Mouse (Mus musculus) neural tube, embryonic 11.5 days (tissue): ENCODE data around the gene Mien1. TPM values are rescaled to one million over a fixed set of nuclear protein-coding genes. Genes with fewer than 3 reads are reported as not detected.

Experiments
- ATAC-seq: fragments of 200-750 bp; cut with Nextera tagmentation; 2 replicates; pipeline ENCODE4 v1.8.0; 2017; ENCODE audit warnings: moderate number of reproducible peaks, mild to moderate bottlenecking, moderate TSS enrichment, moderate library complexity; ENCODE audit not compliant: insufficient read depth, low FRiP score, low TSS enrichment
- DNase-seq: peaks from one replicate; pipeline ENCODE4 v3.0.0-alpha.2; 2015; ENCODE audit warnings: low spot score
- H3K27ac ChIP-seq: fragments of 300-500 bp; sonication (generic); 2 replicates; pipeline ENCODE4 v1.5.1; 2014; ENCODE audit warnings: low read depth, mild to moderate bottlenecking, low read length
- H3K27me3 ChIP-seq: fragments of 300-500 bp; sonication (generic); 2 replicates; pipeline ENCODE4 v1.6.1; 2014; ENCODE audit warnings: mild to moderate bottlenecking, low read length, mixed read lengths; ENCODE audit not compliant: control insufficient read depth, insufficient read depth
- H3K36me3 ChIP-seq: fragments of 300-500 bp; sonication (generic); 2 replicates; pipeline ENCODE4 v1.6.1; 2014; ENCODE audit warnings: mild to moderate bottlenecking, low read length, moderate library complexity, mixed read lengths; ENCODE audit not compliant: control insufficient read depth, insufficient read depth
- H3K4me1 ChIP-seq: fragments of 300-500 bp; sonication (generic); 2 replicates; pipeline ENCODE4 v1.6.1; 2014; ENCODE audit warnings: low read length, mixed read lengths; ENCODE audit not compliant: control insufficient read depth, insufficient read depth
- H3K4me2 ChIP-seq: fragments of 300-500 bp; sonication (generic); 2 replicates; pipeline ENCODE4 v1.6.1; 2014; ENCODE audit warnings: low read depth, mild to moderate bottlenecking, moderate library complexity
- H3K4me3 ChIP-seq: fragments of 300-500 bp; sonication (generic); 2 replicates; pipeline ENCODE4 v1.5.1; 2014; ENCODE audit warnings: low read depth, low read length
- H3K9ac ChIP-seq: fragments of 300-500 bp; sonication (generic); 2 replicates; pipeline ENCODE4 v1.6.1; 2014; ENCODE audit warnings: mild to moderate bottlenecking, low read length
- H3K9me3 ChIP-seq: fragments of 300-500 bp; sonication (generic); 2 replicates; pipeline ENCODE4 v1.6.1; 2016; ENCODE audit warnings: low read length; ENCODE audit not compliant: control insufficient read depth
- WGBS: fragments of 180-500 bp; shearing (Covaris S2); extraction: QIAGEN DNeasy Blood & Tissue Kit; methylation state at CpG from one replicate; pipeline ENCODE4 v1.1.7; 2014; 5-methylcytosine and 5-hydroxymethylcytosine counted together
- polyA plus RNA-seq: library from polyadenylated mRNA; unstranded; fragments of >200 nt; fragmentation: Nextera tagmentation; extraction: Ambion mirVana; gene quantifications from 2 replicates; pipeline ENCODE4 v1.2.1, GENCODE M21; 2014

The Mien1 gene
- polyA plus RNA-seq, 1 experiment from 2014 or later: 151 TPM

DNA sequence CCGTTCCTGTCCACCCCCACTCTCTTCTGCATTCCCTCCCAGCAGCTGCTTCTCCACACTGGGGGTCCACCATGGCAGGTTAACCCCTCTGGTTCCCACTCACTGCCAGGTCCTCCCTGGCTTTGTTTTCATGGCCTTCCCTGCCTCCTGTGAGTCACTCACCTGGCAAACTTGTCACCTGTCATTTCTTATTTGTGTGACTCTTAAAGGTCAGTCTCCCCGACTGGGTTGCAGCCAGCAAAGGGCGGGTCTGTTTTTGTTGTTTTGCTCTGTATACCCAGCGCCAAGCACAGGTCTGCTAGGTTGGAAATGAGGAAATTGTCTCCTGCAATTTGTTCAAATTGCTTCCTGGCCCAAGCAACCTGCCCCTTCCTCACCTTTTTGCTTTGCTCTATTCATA is 6.9 kb upstream of the Mien1 start:
- H3K9me3 ChIP-seq: no peaks in the 10 kb centered on the region
- ATAC-seq: no peak
- H3K36me3 ChIP-seq: no peaks in the 10 kb centered on the region
- H3K27me3 ChIP-seq: peaks cover 4% of the 10 kb centered on the region
- WGBS: 60% methylated on average over 4 of the region's 4 CpGs
- no peak overlapping the region for H3K9ac ChIP-seq
- 0 out of 2 replicates have a peak, but pooled peaks cover 2% of the 10 kb centered on the region for H3K4me1 ChIP-seq
- no peak overlapping the region for H3K4me2 ChIP-seq
- DNase-seq: no peak
- no peak overlapping the region for H3K4me3 ChIP-seq
- no peak overlapping the region for H3K27ac ChIP-seq

DNA sequence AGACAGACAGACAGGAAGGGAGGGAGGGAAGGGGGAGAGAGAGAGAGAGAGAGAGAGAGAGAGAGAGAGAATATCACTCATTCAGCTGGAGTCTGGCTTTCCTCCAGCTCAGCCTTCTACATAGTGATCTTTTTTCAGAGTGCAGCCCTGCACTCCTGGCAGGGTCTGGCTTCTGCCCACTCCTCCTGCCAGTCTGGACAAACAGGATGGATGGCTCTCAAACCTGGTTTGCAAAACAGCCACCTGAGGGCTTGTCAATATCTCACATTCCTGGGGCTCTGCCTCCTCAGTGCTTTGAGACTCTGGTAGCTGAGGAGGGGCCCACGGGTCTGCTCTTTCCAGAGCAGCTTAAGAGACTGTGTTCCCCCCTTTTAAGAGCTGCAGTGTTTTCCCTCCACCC is 6.4 kb upstream of the Mien1 start:
- DNase-seq: no peak
- ATAC-seq: no peak
- Histone ChIP-seq H3K9ac (no peak overlapping the region), H3K4me2 (no peak overlapping the region), H3K27me3 (peaks cover 4% of the 10 kb centered on the region), H3K9me3 (no peaks in the 10 kb centered on the region), H3K4me1 (0 out of 2 replicates have a peak, but pooled peaks cover 2% of the 10 kb centered on the region), H3K4me3 (no peak overlapping the region), H3K36me3 (no peaks in the 10 kb centered on the region), H3K27ac (no peak overlapping the region)
- WGBS: 50% methylated on average over 1 of the region's 1 CpGs

DNA sequence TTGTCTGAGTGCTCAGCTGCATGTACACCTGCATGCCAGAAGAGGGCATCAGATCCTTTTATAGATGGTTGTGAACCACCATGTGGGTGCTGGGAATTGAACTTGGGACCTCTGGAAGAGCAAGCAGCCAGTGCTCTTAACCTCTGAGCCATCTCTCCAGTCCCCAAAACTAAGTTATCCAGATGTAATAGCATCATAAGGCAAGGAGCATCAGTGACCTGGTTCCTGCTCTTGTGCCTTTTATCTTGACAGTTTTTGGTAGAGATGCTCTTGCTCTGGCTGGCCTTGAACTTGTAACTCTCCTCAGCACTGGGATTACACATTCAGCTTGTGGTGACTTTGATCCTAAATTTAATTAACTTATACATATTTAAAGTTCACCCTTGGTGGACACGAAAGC is 4.9 kb upstream of the Mien1 start:
- ATAC-seq: no peak
- H3K9ac ChIP-seq: no peak overlapping the region
- no peaks in the 10 kb centered on the region for H3K9me3 ChIP-seq
- no peak overlapping the region for H3K4me2 ChIP-seq
- H3K36me3 ChIP-seq: no peaks in the 10 kb centered on the region
- DNase-seq: no peak
- peaks cover 4% of the 10 kb centered on the region for H3K27me3 ChIP-seq
- H3K4me3 ChIP-seq: no peak overlapping the region
- WGBS: 97% methylated on average over 1 of the region's 1 CpGs
- H3K27ac ChIP-seq: no peak overlapping the region
- H3K4me1 ChIP-seq: 0 out of 2 replicates have a peak, but pooled peaks cover 2% of the 10 kb centered on the region

DNA sequence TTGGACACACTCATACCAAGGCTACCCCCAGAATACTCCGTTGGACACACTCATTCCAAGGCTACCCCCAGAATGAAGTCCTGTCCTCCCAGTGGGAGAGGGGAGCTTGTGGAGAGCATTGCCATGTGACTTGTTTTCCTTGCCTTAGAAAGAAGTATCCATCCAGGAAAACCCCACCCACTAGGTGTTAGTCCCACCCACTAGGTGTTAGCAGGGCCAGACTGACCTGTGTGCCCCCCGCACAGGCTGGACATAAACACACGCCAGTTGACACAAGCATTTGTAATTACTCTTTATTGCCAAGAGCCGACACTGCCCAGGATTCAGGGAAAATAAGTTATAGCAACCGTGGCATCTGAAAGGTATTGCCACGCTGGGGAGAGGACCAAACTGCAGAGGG is 1.4 kb downstream of the Mien1 start:
- no peaks in the 10 kb centered on the region for H3K27me3 ChIP-seq
- H3K27ac ChIP-seq: no peak overlapping the region
- H3K4me1 ChIP-seq: no peaks in the 10 kb centered on the region
- H3K9ac ChIP-seq: no peak overlapping the region
- no peaks in the 10 kb centered on the region for H3K9me3 ChIP-seq
- H3K4me3 ChIP-seq: no peak overlapping the region
- 85% methylated on average over 6 of the region's 6 CpGs for WGBS
- DNase-seq (no peak), ATAC-seq (no peak)
- no peaks in the 10 kb centered on the region; the same call in 1 of the 2 replicates for H3K36me3 ChIP-seq
- H3K4me2 ChIP-seq: no peak overlapping the region

- no peaks in the 10 kb centered on the region for H3K27me3 ChIP-seq
- no peak for ATAC-seq
- H3K36me3 ChIP-seq: no peaks in the 10 kb centered on the region; the same call in 1 of the 2 replicates
- no peak overlapping the region for H3K9ac ChIP-seq
- no peaks in the 10 kb centered on the region for H3K4me1 ChIP-seq
- no peaks in the 10 kb centered on the region for H3K9me3 ChIP-seq
- H3K4me3 ChIP-seq: no peak overlapping the region
- 90% methylated on average over 9 of the region's 9 CpGs for WGBS
- no peak overlapping the region for H3K27ac ChIP-seq
- no peak overlapping the region for H3K4me2 ChIP-seq
- no peak for DNase-seq
These were observed 3.1 kb downstream of the Mien1 start for GRCm38 (mm10) chr11:98435723-98436122.

DNA sequence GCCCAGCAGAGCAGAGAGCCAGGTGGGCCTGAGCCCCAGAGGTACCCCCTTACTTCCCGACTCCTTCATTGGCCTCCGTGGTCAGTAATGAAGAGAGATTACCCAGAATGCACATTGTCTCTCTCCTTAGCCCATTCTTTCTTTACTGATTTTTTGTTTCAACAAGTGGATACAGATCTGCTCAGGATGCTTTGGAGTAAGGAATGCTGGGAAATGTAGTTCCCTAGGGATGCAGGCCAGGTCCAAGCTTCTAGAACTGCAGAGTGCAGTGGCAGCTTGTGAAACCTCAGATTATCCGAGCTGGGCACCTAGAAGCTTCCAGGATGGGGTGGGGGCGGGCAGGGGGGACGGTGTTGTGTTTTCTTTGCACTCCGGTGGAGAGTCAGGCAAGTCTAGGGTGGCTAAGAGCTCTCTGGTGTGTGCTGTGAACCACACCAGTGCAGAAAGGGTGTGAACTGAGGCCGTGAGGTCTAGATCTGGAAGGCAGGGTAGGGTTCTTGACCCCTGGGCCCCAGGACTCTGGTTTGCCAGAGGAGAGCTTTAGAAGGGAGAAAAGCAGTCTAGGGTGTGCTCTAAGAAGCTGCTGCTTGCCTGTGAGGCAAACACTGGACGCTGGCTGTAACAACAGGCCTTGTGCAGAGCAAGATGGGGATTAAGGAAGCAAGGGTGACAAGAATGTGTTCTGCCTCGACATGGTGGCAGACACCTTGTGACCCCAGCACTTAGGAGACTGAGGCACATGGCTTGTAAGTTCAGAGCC is 6.9 kb downstream of the Mien1 start:
- H3K4me1 ChIP-seq: no peaks in the 10 kb centered on the region
- ATAC-seq (no peak), DNase-seq (no peak)
- WGBS: 82% methylated on average over 9 of the region's 9 CpGs
- no peaks in the 10 kb centered on the region for H3K9me3 ChIP-seq
- H3K27ac ChIP-seq: no peak overlapping the region
- H3K27me3 ChIP-seq: no peaks in the 10 kb centered on the region
- no peak overlapping the region for H3K9ac ChIP-seq
- H3K4me3 ChIP-seq: no peak overlapping the region
- no peak overlapping the region for H3K4me2 ChIP-seq
- H3K36me3 ChIP-seq: peaks cover 1% of the 10 kb centered on the region; the same call in 1 of the 2 replicates

DNA sequence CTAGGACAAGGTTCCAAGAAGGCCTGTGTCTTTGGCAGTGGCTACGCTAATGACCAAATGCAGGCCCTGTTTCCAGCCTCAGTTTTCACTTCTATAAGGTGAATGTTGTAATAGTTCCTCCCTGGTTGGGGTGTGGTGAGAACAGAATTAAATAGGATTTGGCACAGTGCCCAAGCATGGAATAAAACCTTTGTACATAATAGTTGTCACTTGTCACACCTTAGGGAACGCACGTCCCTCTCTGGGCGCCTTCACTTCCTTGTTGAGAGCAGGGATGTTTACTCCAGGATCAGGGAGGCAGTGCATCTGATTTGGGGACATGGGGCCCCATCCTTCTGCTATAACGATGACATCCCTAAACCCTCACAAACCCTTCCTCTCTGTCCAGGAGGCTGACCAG is 10.4 kb downstream of the Mien1 start:
- H3K27me3 ChIP-seq: no peaks in the 10 kb centered on the region
- 90% methylated on average over 5 of the region's 5 CpGs for WGBS
- H3K9me3 ChIP-seq: no peaks in the 10 kb centered on the region
- H3K4me1 ChIP-seq: no peaks in the 10 kb centered on the region
- ATAC-seq (no peak), DNase-seq (no peak)
- no peak overlapping the region for H3K4me2 ChIP-seq
- H3K4me3 ChIP-seq: no peak overlapping the region
- peaks cover 2% of the 10 kb centered on the region; the same call in 1 of the 2 replicates for H3K36me3 ChIP-seq
- H3K27ac ChIP-seq: no peak overlapping the region
- H3K9ac ChIP-seq: no peak overlapping the region

GRCm38 (mm10) chr11:98426592-98426991 is 12.2 kb downstream of the Mien1 start:
- WGBS: 96% methylated on average over 7 of the region's 7 CpGs
- H3K4me3 ChIP-seq: no peak overlapping the region
- no peak for ATAC-seq
- H3K4me1 ChIP-seq: no peaks in the 10 kb centered on the region
- H3K27ac ChIP-seq: no peak overlapping the region
- H3K4me2 ChIP-seq: no peak overlapping the region
- H3K9ac ChIP-seq: no peak overlapping the region
- DNase-seq: no peak
- H3K36me3 ChIP-seq: peaks cover 2% of the 10 kb centered on the region; the same call in 1 of the 2 replicates
- H3K27me3 ChIP-seq: no peaks in the 10 kb centered on the region
- H3K9me3 ChIP-seq: no peaks in the 10 kb centered on the region

- no peaks in the 10 kb centered on the region for H3K36me3 ChIP-seq
- no peak for DNase-seq
- 83% methylated on average over 10 of the region's 10 CpGs for WGBS
- no peaks in the 10 kb centered on the region for H3K9me3 ChIP-seq
- H3K9ac ChIP-seq: no peak overlapping the region
- H3K27me3 ChIP-seq: no peaks in the 10 kb centered on the region
- peaks cover 5% of the 10 kb centered on the region; the same call in 1 of the 2 replicates for H3K4me1 ChIP-seq
- H3K4me2 ChIP-seq: no peak overlapping the region
- H3K27ac ChIP-seq: no peak overlapping the region
- no peak overlapping the region for H3K4me3 ChIP-seq
- ATAC-seq: no peak
These were observed 19.7 kb downstream of the Mien1 start for GRCm38 (mm10) chr11:98418939-98419547.
